Mouse (Mus musculus) left cerebral cortex, postnatal 4 days (tissue): ENCODE measurements around the gene Astn1. TPM values are rescaled to one million over a fixed set of nuclear protein-coding genes. Genes with fewer than 3 reads are reported as not detected.

Experiments used
- DNase-seq: peaks from one replicate; pipeline ENCODE4 v3.0.0-alpha.2; 2022
- intact Hi-C: fragments of 180-260 bp; cut with DNase I; formaldehyde crosslinking; loops from one replicate; pipeline ENCODE4 v1.15.1; 2025
- total RNA-seq, 2 experiments: library from RNA; stranded (reverse); gene quantifications; 2 replicates each; pipeline ENCODE4 v1.2.3; 2021

Astn1 gene
- total RNA-seq, 2 experiments from 2014 or later = 166 to 167 TPM

GRCm38 (mm10) chr1:158411146-158411545, 49.1 kb downstream of the Astn1 start:
- DNase-seq = no peak
- intact Hi-C loops = no loop called here

- intact Hi-C loops = no loop called here
- no peak for DNase-seq
These were observed 52.1 kb downstream of the Astn1 start for GRCm38 (mm10) chr1:158414198-158414597.

- DNase-seq = no peak
- intact Hi-C loops = no loop called here
These were observed 59.4 kb downstream of the Astn1 start for GRCm38 (mm10) chr1:158421451-158421850.

GRCm38 (mm10) chr1:158422739-158423138, 60.7 kb downstream of the Astn1 start:
- intact Hi-C loops = no loop called here
- no peak for DNase-seq

- DNase-seq = no peak
These were observed 84.0 kb downstream of the Astn1 start for GRCm38 (mm10) chr1:158446071-158446470.

GRCm38 (mm10) chr1:158447956-158448355, 85.9 kb downstream of the Astn1 start:
- DNase-seq = no peak
- intact Hi-C loops = no loop called here

More at GRCm38 (mm10) chr1:158446071-158446470, 84.0 kb downstream of the Astn1 start:
- intact Hi-C loops = no loop called here

GRCm38 (mm10) chr1:158452675-158453074, 90.6 kb downstream of the Astn1 start:
- intact Hi-C loops = no loop called here
- DNase-seq = no peak

GRCm38 (mm10) chr1:158453587-158453986, 91.5 kb downstream of the Astn1 start:
- DNase-seq = no peak
- intact Hi-C loops = no loop called here

- intact Hi-C loops = no loop called here
- no peak for DNase-seq
These were observed 101.9 kb downstream of the Astn1 start for GRCm38 (mm10) chr1:158463975-158464374.

GRCm38 (mm10) chr1:158465286-158465685, 103.2 kb downstream of the Astn1 start:
- intact Hi-C loops = no loop called here
- no peak for DNase-seq

- intact Hi-C loops = no loop called here
- no peak for DNase-seq
These were observed 115.8 kb downstream of the Astn1 start for GRCm38 (mm10) chr1:158477841-158478240.

GRCm38 (mm10) chr1:158480285-158480684, 118.2 kb downstream of the Astn1 start:
- peak; percentile 68 for DNase-seq
- intact Hi-C loops = no loop called here

- DNase-seq = no peak
- intact Hi-C loops = no loop called here
These were observed 121.7 kb downstream of the Astn1 start for GRCm38 (mm10) chr1:158483733-158484132.

GRCm38 (mm10) chr1:158489521-158490021, 127.5 kb downstream of the Astn1 start:
- intact Hi-C loops = no loop called here
- peak; percentile 62 for DNase-seq

- DNase-seq = peak; percentile 41
- intact Hi-C loops = no loop called here
These were observed 128.1 kb downstream of the Astn1 start for GRCm38 (mm10) chr1:158490175-158490574.

- intact Hi-C loops = no loop called here
- DNase-seq = no peak
These were observed 131.2 kb downstream of the Astn1 start for GRCm38 (mm10) chr1:158493289-158493688.

- DNase-seq = no peak
These were observed 138.1 kb downstream of the Astn1 start for GRCm38 (mm10) chr1:158500140-158500539.

GRCm38 (mm10) chr1:158501019-158501418, 138.9 kb downstream of the Astn1 start:
- DNase-seq = no peak
- intact Hi-C loops = no loop called here

More at GRCm38 (mm10) chr1:158500140-158500539, 138.1 kb downstream of the Astn1 start:
- intact Hi-C loops = no loop called here

- no peak for DNase-seq
- intact Hi-C loops = no loop called here
These were observed 145.5 kb downstream of the Astn1 start for GRCm38 (mm10) chr1:158507610-158508009.

- intact Hi-C loops = no loop called here
- DNase-seq = no peak
These were observed 147.2 kb downstream of the Astn1 start for GRCm38 (mm10) chr1:158509112-158509855.

- intact Hi-C loops = loop anchor here (10.0 kb wide), 1 partner anchor 766 kb away; no protein-coding TSS in a partner anchor
- peak; percentile 85 for DNase-seq
These were observed 148.6 kb downstream of the Astn1 start for GRCm38 (mm10) chr1:158510478-158511207.

GRCm38 (mm10) chr1:158512089-158512488, 150.0 kb downstream of the Astn1 start:
- intact Hi-C loops = loop anchor here (10.0 kb wide), 1 partner anchor 767 kb away; no protein-coding TSS in a partner anchor
- no peak for DNase-seq
